Mouse (Mus musculus): Measurements from ENCODE around the gene Cyp2c70. TPM values are rescaled to one million over a fixed set of nuclear protein-coding genes. Genes with fewer than 3 reads are reported as not detected.
A peak's percentile ranks its signal among the peaks of the same experiment; 100 is the strongest.
"Not testable (repeated sequence)": the region's sequence is repeated elsewhere in the genome, so short reads cannot be mapped to it uniquely, and the experiment has no call there.

Cyp2c70 gene
- polyA plus RNA-seq, 1 experiment from 2014 or later: 1.3 TPM

GRCm38 (mm10) chr19:40225102-40225760 is 38.1 kb upstream of the Cyp2c70 start:
- ATAC-seq: peak; percentile 26; the same call in 1 of the 2 replicates

GRCm38 (mm10) chr19:40222307-40222706 is 35.2 kb upstream of the Cyp2c70 start:
- not testable (repeated sequence) for H3K9ac ChIP-seq (ENCODE audit: low read depth, low read length); ATAC-seq; H3K9me3 ChIP-seq (ENCODE audit: control insufficient read depth); H3K4me3 ChIP-seq (ENCODE audit: low read depth, low read length); H3K4me1 ChIP-seq (replicated peaks; ENCODE audit: control insufficient read depth, insufficient read depth, low read length); H3K27ac ChIP-seq (ENCODE audit: low read depth, low read length); H3K4me2 ChIP-seq (replicated peaks; ENCODE audit: low read depth); H3K27me3 ChIP-seq (replicated peaks; ENCODE audit: control insufficient read depth, insufficient read depth, low read length)
- peaks cover 26% of the 10 kb centered on the region for H3K36me3 ChIP-seq (ENCODE audit: control insufficient read depth, insufficient read depth)
- WGBS: 89% methylated on average over 9 of the region's 9 CpGs

More at GRCm38 (mm10) chr19:40225102-40225760, 38.1 kb upstream of the Cyp2c70 start:
- no peaks in the 10 kb centered on the region for H3K9me3 ChIP-seq (ENCODE audit: control insufficient read depth)
- peaks cover 47% of the 10 kb centered on the region for H3K36me3 ChIP-seq (ENCODE audit: control insufficient read depth, insufficient read depth)
- no peak overlapping the region for H3K4me2 ChIP-seq (replicated peaks; ENCODE audit: low read depth)
- no peaks in the 10 kb centered on the region for H3K4me1 ChIP-seq (replicated peaks; ENCODE audit: control insufficient read depth, insufficient read depth, low read length)
- H3K27me3 ChIP-seq (replicated peaks; ENCODE audit: control insufficient read depth, insufficient read depth, low read length): no peaks in the 10 kb centered on the region
- H3K27ac ChIP-seq (ENCODE audit: low read depth, low read length): no peak overlapping the region
- H3K9ac ChIP-seq (ENCODE audit: low read depth, low read length): no peak overlapping the region
- peak; percentile 91 for TF ChIP-seq CTCF (IDR thresholded peaks at IDR 0.05; ENCODE audit: low read depth)
- H3K4me3 ChIP-seq (ENCODE audit: low read depth, low read length): no peak overlapping the region
- 68% methylated on average over 5 of the region's 5 CpGs for WGBS

- no peaks in the 10 kb centered on the region for H3K27me3 ChIP-seq (replicated peaks; ENCODE audit: control insufficient read depth, insufficient read depth, low read length)
- no peaks in the 10 kb centered on the region for H3K4me1 ChIP-seq (replicated peaks; ENCODE audit: control insufficient read depth, insufficient read depth, low read length)
- no peak overlapping the region for H3K4me3 ChIP-seq (ENCODE audit: low read depth, low read length)
- no peak overlapping the region for H3K9ac ChIP-seq (ENCODE audit: low read depth, low read length)
- peaks cover 20% of the 10 kb centered on the region for H3K36me3 ChIP-seq (ENCODE audit: control insufficient read depth, insufficient read depth)
- TF ChIP-seq CTCF (IDR thresholded peaks at IDR 0.05; ENCODE audit: low read depth): no peak
- no peak overlapping the region for H3K27ac ChIP-seq (ENCODE audit: low read depth, low read length)
- H3K9me3 ChIP-seq (ENCODE audit: control insufficient read depth): no peaks in the 10 kb centered on the region
- ATAC-seq: no peak
- 51% methylated on average over 5 of the region's 5 CpGs for WGBS
- no peak overlapping the region for H3K4me2 ChIP-seq (replicated peaks; ENCODE audit: low read depth)
Observed at GRCm38 (mm10) chr19:40220878-40221277, 33.7 kb upstream of the Cyp2c70 start.

GRCm38 (mm10) chr19:40202947-40203346 is 15.8 kb upstream of the Cyp2c70 start:
- H3K36me3 ChIP-seq (ENCODE audit: control insufficient read depth, insufficient read depth); H3K4me1 ChIP-seq (replicated peaks; ENCODE audit: control insufficient read depth, insufficient read depth, low read length); H3K27me3 ChIP-seq (replicated peaks; ENCODE audit: control insufficient read depth, insufficient read depth, low read length); H3K4me2 ChIP-seq (replicated peaks; ENCODE audit: low read depth); ATAC-seq; H3K9me3 ChIP-seq (ENCODE audit: control insufficient read depth); H3K9ac ChIP-seq (ENCODE audit: low read depth, low read length); H3K4me3 ChIP-seq (ENCODE audit: low read depth, low read length); H3K27ac ChIP-seq (ENCODE audit: low read depth, low read length): not testable (repeated sequence)
- WGBS: 81% methylated on average over 4 of the region's 4 CpGs

GRCm38 (mm10) chr19:40190596-40190995 is 3.5 kb upstream of the Cyp2c70 start:
- Histone ChIP-seq H3K27ac (ENCODE audit: low read depth, low read length) (no peak overlapping the region), H3K4me3 (ENCODE audit: low read depth, low read length) (no peak overlapping the region), H3K36me3 (ENCODE audit: control insufficient read depth, insufficient read depth) (no peaks in the 10 kb centered on the region), H3K27me3 (replicated peaks; ENCODE audit: control insufficient read depth, insufficient read depth, low read length) (no peaks in the 10 kb centered on the region), H3K9ac (ENCODE audit: low read depth, low read length) (no peak overlapping the region), H3K9me3 (ENCODE audit: control insufficient read depth) (no peaks in the 10 kb centered on the region), H3K4me1 (replicated peaks; ENCODE audit: control insufficient read depth, insufficient read depth, low read length) (no peaks in the 10 kb centered on the region), H3K4me2 (replicated peaks; ENCODE audit: low read depth) (no peak overlapping the region)
- no peak for ATAC-seq
- no peak for TF ChIP-seq CTCF (IDR thresholded peaks at IDR 0.05; ENCODE audit: low read depth)
- WGBS: 97% methylated on average over 10 of the region's 10 CpGs

GRCm38 (mm10) chr19:40183600-40183999 is 3.5 kb downstream of the Cyp2c70 start:
- Histone ChIP-seq H3K9me3 (ENCODE audit: control insufficient read depth) (no peaks in the 10 kb centered on the region), H3K27me3 (replicated peaks; ENCODE audit: control insufficient read depth, insufficient read depth, low read length) (no peaks in the 10 kb centered on the region), H3K4me1 (replicated peaks; ENCODE audit: control insufficient read depth, insufficient read depth, low read length) (no peaks in the 10 kb centered on the region), H3K36me3 (ENCODE audit: control insufficient read depth, insufficient read depth) (no peaks in the 10 kb centered on the region), H3K27ac (ENCODE audit: low read depth, low read length) (no peak overlapping the region), H3K9ac (ENCODE audit: low read depth, low read length) (no peak overlapping the region), H3K4me2 (replicated peaks; ENCODE audit: low read depth) (no peak overlapping the region), H3K4me3 (ENCODE audit: low read depth, low read length) (no peak overlapping the region)
- 91% methylated on average over 5 of the region's 5 CpGs for WGBS
- ATAC-seq: no peak
- TF ChIP-seq CTCF (IDR thresholded peaks at IDR 0.05; ENCODE audit: low read depth): no peak
